Mouse (Mus musculus): Measurements from ENCODE around the gene Gabrd.
"Not testable (repeated sequence)": the region's sequence is repeated elsewhere in the genome, so short reads cannot be mapped to it uniquely, and the experiment has no call there.

Gabrd gene

DNA sequence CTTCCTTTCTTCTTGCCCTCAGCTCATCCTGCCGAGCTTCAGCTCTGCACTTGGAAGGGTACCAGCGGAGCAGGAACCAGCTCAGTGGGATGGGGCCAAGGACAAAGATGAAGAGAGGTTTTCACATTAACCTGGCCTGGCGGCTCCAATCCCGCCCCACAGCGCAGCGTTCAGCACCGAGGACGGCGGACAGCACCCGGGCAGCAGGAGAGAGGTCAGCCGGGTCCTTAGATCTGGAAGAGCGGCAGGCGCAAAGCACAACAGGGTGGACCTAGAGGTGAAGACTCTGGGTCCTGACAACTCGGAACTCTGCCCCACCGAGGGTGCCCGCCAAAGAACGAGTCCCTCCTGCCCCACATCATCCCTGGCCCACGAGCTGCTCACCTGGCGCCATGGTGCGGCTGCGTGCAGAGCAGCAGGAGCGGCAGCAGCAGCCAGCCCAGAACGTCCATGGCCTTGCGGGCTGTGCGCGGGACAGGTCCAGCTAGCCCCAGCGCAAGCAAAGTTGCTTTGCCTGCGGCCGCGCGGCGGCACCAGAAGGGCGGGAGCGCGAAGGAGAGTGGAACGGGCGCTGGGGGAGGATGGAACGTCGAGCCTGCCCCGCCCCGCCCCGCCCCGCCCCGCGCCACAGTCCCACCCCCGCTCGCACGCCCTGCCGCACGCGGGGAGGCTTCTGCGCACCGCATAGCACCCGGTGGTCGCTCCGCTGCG lies at the start of gene Gabrd:
TSS of gene Gabrd (minus strand) at position 602 of the 711 bp plus-strand sequence.
- DNase-seq, result peak; percentile 27 to 47

GRCm38 (mm10) chr4:155442808-155443207 lies 44.9 kb upstream of the Gabrd start:
- DNase-seq, result no peak

DNA sequence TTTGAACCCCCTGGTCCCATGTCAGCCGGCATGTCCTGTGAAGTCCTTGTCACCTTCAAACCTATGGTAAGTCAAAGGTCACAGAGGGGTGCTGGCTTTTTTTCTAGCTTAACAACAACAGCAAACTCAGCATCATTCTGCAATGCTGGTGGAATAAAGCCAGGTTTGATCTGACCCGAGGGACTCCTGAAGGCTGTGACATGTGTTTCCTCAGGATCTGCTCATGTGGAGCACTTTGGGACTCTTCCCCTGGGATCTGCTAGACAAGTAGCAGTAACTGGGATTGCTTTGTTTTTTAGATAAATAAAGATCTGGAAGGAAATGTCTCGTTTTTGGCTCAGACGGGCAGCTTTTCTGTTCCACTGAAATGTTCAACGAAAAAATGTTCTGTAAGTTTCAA lies 36.1 kb upstream of the Gabrd start:
- no peak for DNase-seq

DNA sequence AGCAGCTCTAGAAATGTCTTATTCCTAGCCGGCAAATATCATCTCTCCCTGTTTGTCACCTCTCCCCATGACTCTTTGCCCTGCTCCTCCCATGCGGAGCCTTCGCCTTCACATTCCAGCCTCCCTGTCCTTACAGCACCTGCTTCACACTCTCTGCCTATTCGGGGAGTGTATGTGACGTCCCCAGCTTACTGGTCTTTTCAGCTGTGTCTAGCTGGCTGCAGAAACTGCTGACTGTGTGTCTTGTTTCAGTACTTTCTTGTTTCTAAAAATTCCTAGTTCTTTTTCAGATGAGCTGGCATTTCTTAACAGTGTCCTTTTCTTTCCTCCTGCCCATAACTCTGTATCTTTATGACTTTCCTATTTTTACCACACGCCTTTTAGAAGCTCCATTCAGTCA lies 34.4 kb upstream of the Gabrd start:
- no peak for DNase-seq

DNA sequence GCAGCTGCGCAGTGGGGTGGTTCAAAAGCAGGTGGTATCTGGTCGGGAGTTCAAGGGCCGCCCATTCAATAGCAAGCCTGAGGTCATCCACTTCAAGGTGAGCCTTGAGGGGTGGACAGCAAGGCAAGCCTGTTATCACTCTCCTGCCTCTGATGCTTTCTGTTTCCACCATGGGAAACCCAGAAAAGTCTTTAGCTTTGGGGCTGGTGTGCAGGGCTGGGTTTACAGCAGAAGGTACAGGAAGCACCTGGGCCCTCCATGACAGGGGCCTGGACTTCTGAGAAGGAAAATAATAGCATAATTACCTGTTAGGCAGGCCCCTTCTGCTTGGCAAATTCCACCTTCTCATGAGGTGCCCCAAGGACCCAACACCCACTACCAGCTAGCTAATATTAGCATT lies 31.3 kb upstream of the Gabrd start:
- no peak for DNase-seq

GRCm38 (mm10) chr4:155428442-155428841 lies 30.5 kb upstream of the Gabrd start:
- DNase-seq, result no peak

GRCm38 (mm10) chr4:155426272-155426671 lies 28.4 kb upstream of the Gabrd start:
- no peak for DNase-seq

DNA sequence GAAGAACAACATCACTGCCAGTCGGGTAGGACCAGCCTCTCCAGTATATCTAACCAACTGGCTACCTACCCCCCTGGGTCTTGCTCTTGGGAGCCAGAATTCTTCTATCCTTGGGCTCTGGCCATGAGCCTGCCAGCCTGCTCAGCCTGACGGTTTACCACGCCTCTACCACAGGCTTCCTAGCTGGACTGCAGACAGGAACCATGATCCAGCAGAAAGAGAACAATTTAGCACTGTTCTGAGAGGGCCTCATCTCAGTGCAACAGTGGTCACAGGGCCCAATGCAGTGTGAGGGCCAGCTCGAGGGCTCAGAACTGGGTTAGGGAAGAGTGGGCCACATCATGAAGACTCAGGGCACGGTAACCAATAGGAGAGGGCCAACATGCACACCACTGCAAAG lies 26.1 kb upstream of the Gabrd start:
- DNase-seq, result no peak

- not testable (repeated sequence) for DNase-seq
Measured at GRCm38 (mm10) chr4:155421412-155422370, 23.8 kb upstream of the Gabrd start.

- no peak for DNase-seq
Measured at GRCm38 (mm10) chr4:155420137-155420536, 22.2 kb upstream of the Gabrd start.

- DNase-seq, result no peak
Measured at GRCm38 (mm10) chr4:155414656-155415235, 16.8 kb upstream of the Gabrd start.

DNA sequence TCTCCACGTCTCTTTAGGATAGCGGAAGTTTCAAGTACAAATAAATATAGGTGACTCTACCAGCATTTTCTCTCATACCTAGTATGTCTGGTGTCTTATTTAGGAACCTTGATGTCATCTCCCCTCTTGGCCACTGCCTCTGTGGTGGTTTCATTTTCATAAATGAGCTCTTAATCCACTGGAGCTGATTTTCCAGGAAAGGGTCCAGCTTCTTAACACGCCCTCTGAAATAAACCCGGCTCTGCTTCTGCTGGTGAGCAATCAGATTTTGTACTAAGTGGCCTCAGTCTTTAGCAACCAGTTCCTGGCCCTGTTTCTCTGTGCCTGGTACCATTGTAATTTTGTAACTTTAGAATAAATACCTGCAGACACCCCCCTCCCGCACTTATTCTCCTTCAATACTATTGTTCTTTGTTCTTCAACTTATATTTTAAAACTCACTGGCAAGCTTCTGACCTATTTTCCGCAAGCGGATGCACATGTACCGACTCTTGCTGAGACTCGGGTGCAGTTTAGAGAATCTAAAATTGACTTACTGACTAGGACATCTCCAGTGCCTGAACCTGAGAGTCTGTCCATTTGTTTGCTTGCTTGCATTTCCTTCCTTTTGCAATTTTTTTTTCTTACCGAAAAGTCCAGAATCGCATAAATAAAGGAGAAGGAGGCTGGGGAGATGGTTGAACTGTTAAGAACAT lies 15.9 kb upstream of the Gabrd start:
- no peak for DNase-seq

- no peak for DNase-seq
Measured at GRCm38 (mm10) chr4:155412124-155412523, 14.2 kb upstream of the Gabrd start.

DNA sequence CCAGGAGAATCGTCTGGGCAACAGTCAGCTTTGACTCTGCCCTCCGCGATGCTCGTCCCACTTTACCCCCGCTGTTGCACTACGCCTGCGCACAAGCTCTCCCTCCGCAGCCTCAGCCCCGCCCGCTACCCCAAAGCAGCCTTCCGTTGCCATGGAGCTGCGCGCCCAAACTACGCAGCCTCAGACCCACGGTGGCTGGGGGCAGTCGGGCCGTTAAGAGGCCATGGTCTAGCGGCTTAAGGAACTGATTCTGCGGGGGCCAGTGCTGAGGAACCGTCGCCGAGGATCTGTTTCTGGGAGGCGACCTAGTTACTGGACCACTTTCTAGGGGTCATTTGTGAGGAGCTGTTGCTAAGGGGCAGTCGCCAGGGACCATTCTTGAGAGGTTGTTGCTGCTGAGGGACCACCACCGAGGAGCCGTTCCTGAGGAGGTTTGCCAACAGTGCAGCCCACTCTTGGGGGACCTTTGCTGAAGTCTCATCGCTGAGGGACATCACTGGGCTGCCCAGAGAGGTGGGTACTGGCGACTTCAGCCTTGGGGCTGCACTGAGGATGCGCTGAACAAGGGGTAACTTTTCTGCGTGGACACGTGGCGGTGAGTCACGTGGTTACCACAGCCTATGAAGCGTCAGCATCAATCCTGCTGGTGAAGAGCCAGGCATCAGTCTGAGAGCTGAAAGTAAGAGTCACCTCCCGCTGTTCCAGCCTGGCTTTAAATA lies 11.3 kb upstream of the Gabrd start, which contains the start of gene Cfap74:
TSS of gene Cfap74 (plus strand) at position 133 of the 719 bp plus-strand sequence.
- DNase-seq, result peak; percentile 70 to 74

GRCm38 (mm10) chr4:155408695-155409057 lies 10.8 kb upstream of the Gabrd start:
- no peak for DNase-seq

DNA sequence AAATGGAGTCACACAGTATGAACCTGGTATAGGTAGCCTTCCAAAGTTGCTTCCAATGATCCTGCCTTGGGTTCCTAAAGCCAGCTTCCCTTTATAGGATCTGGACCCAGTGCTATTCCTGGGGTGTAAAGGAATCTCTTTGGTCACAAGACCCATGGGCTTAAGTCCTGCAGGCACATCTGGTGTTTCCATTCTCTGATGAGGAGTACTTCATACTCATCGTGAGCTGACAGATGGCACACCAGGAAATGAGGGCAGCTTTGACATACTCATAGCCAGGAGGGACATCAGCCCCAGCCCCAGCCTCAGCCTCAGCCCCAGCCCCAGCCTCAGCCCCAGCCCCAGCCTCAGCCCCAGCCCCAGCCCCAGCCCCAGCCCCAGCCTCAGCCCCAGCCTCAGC lies 4.6 kb upstream of the Gabrd start:
- no peak for DNase-seq

DNA sequence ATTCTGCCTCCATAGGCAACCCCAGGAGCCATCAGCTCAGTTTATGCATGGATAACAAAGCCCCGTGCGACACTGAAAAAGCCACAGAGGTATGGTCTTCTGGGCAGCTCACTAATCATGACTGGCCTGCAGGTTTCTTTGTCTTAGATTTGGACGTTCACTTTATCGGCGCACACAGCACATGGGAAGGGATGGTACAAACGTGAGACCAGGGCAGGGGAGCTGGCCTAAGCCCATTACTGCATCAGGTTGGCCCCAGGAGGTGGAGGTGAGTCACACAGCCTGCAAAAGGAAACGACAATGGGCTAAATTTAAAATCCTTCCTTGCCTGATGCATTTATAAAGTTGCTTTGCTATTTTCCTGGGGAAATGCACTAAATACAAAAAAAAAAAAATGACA lies 3.2 kb upstream of the Gabrd start:
- DNase-seq, result no peak

DNA sequence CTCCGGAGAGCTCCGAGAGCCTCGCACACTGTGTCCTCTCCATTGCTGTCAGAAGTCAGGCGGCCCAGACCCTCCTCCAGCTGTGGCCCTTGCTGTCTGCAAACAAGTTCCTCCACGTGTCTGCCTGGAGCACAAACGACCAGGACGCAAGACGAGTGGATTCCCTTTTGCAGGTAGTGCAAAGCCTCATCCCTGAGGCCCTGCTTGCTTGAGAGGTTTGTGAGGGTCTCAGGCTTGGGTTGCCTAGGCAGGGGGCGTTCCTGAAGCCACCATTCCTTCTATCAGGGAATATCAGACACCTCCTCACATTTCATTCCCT lies 269 bp upstream of the Gabrd start:
- DNase-seq, result no peak

DNA sequence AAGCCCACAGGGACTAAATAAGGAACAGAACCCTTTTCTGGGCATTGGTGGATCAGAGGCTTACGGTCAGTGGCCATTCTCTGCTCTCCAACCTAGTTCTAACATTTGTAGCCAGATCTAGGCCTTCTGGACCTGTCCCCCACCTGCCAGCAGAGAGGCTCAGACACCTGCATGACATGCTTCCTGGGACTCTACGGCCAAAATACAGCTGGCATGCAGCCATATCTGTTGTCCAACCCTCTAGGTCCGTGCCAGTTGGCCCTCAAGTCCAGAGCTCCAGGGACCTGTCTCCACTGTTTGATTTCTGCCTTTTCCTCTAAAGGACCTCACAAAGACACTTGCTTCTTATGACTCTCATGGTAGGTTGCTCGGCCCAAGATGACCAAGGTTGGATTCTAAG lies 1.2 kb downstream of the Gabrd start:
- no peak for DNase-seq

GRCm38 (mm10) chr4:155395471-155395870 lies 2.4 kb downstream of the Gabrd start:
- no peak for DNase-seq

DNA sequence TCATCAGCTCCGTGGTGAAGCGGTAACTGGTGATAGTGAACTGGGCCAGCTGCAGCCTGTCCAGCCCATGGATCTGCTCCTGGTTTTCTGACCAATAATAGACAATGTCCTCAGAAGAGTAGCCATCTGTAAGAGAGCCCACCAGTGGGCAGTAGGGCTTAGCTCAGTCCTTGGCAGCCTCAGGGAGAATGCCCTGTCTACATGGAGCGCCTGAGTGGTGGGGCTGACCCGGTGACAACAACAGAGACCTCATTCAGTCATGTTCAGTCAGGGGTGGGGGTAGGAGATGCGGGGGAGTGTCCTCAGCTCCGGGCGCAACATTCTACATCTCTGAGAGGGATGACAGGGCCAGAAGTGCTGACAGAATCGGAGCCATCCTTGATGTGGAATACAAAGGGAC lies 10.7 kb downstream of the Gabrd start:
- no peak for DNase-seq

- DNase-seq, result no peak
Measured at GRCm38 (mm10) chr4:155383326-155383725, 14.6 kb downstream of the Gabrd start.

All from lung, adult 18-20 months (tissue).